Comparison of ENCODE assay signal across 17 mouse cellular contexts in the genomic region with DNA sequence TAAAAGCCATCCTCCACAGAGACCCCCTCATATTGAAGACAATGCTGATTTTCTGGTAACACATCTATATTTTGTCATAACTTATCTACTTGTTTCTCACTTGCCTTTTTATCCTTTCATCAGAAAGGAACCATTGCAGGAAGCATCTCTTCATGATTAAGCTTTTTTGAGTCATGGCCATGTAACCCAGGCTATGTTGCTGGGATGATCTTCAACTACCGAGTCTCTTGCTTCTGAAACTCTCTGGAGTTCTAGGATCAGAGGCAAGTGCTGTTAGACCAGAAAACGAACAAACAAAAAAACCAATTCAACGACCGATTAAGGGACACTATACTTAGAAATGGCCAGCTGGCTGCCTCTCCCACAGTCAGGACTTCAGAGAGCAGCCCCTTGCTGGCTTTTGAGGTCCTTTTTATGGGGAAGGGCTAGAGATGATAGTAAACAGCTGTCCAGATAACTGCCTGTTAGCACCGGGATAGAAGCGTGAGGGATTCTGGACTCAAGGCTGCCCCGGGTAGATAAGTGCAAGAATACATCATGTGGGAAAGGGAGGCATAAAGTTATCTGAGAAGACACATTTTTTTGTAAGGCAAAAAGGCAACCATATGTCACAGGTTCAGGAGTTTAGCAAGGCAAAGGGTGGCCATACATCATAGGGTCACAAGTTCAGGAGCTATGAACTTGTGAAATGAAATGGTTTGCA. TPM values are rescaled to one million over a fixed set of nuclear protein-coding genes. Genes with fewer than 3 reads are reported as not detected.
DNase-seq lines count a peak whose midpoint lies in the region; ATAC-seq and TF ChIP-seq lines count a peak whose summit lies in the region.
"Had no signal": no experiment of that assay in that cellular context is flagged by ENCODE, and none has a peak within 500 bp of the region (broad histone marks: within the 10 kb centered on the region; RNA-seq: fewer than 3 reads in every experiment).

No protein-coding gene starts in this region.

- H3K9ac ChIP-seq in liver, embryonic 11.5 days (ENCODE audit: low read depth, low read length) = peak overlapping the region; percentile 49
- H3K9ac ChIP-seq: forebrain, embryonic 13.5 days; hindbrain, embryonic 15.5 days; limb, embryonic 12.5 days had no signal

- no peak for TF ChIP-seq CTCF in left cerebral cortex, adult 2 months (IDR thresholded peaks at IDR 0.05)

- no peaks in the 10 kb centered on the region for H3K36me3 ChIP-seq in liver, embryonic 11.5 days (ENCODE audit: control insufficient read depth, insufficient read depth, low read length)
- H3K36me3 ChIP-seq: hindbrain, embryonic 15.5 days; limb, embryonic 12.5 days had no signal

- H3K9me3 ChIP-seq in liver, embryonic 11.5 days (ENCODE audit: control insufficient read depth, low read length) = peaks cover 6% of the 10 kb centered on the region; the same call in 1 of the 2 replicates
- H3K9me3 ChIP-seq: hindbrain, embryonic 15.5 days had no signal

- intact Hi-C loops in left cerebral cortex, adult 2 months (cut with DNase I) = no loop called here

- ATAC-seq in liver, embryonic 11.5 days (replicated peaks; ENCODE audit: low FRiP score) = peak; percentile 96
- ATAC-seq: activated CD4-positive, CD25-positive, alpha-beta regulatory T cell, adult 4 months; forebrain, embryonic 13.5 days had no signal

- H3K4me3 ChIP-seq in liver, embryonic 11.5 days (ENCODE audit: low read depth, low read length) = peak overlapping the region; percentile 8; the same call in 1 of the 2 replicates
- no peak overlapping the region for H3K4me3 ChIP-seq in left cerebral cortex, adult 2 months
- H3K4me3 ChIP-seq: forebrain, embryonic 13.5 days; hindbrain, embryonic 15.5 days; limb, embryonic 12.5 days; myocyte had no signal

- H3K4me1 ChIP-seq in liver, embryonic 11.5 days (replicated peaks; ENCODE audit: control insufficient read depth, insufficient read depth, low read length) = peaks cover 6% of the 10 kb centered on the region
- H3K4me1 ChIP-seq: forebrain, embryonic 13.5 days; hindbrain, embryonic 15.5 days; limb, embryonic 12.5 days had no signal

- no peaks in the 10 kb centered on the region for H3K27me3 ChIP-seq in liver, embryonic 11.5 days (replicated peaks; ENCODE audit: control insufficient read depth, insufficient read depth, low read length)
- H3K27me3 ChIP-seq: forebrain, embryonic 13.5 days; hindbrain, embryonic 15.5 days; limb, embryonic 12.5 days had no signal

- 33% methylated on average over 7 of the region's 7 CpGs for WGBS in liver, embryonic 11.5 days

- DNase-seq in embryo, embryonic 11 days = peak; percentile 11
- no peak for DNase-seq in embryo, embryonic 10.5 days (ENCODE audit: low spot score)
- peak; percentile 16 for DNase-seq in kidney, postnatal 10 days
- no peak for DNase-seq in kidney, adult 8-10 months
- DNase-seq in liver, embryonic 11.5 days (ENCODE audit: low spot score) = no peak
- DNase-seq in spleen, postnatal 4 days (ENCODE audit: low spot score in 2 of 2) = peak; percentile 71 to 72
- DNase-seq in adrenal gland, adult (ENCODE audit: inconsistent age in 2 of 2, low spot score in 1 of 2) = no peak
- DNase-seq in left cerebral cortex, adult 2 months (ENCODE audit: extremely low spot score in 1 of 2, low spot score in 2 of 2) = no peak
- DNase-seq: gastrocnemius, postnatal 10 days; thymus, postnatal 25 days had no signal

- H3K4me2 ChIP-seq in liver, embryonic 11.5 days = peak overlapping the region; percentile 60
- H3K4me2 ChIP-seq: forebrain, embryonic 13.5 days; hindbrain, embryonic 15.5 days; limb, embryonic 12.5 days had no signal

- peak overlapping the region; percentile 80 for H3K27ac ChIP-seq in liver, embryonic 11.5 days (ENCODE audit: low read depth, low read length)
- no peak overlapping the region for H3K27ac ChIP-seq in left cerebral cortex, adult 2 months
- H3K27ac ChIP-seq: forebrain, embryonic 13.5 days; hindbrain, embryonic 15.5 days; limb, embryonic 12.5 days had no signal

RNA-seq across cellular contexts. Expression of gene Msmb, which starts 4.1 kb away (rescaled TPM):
- 0.38 TPM in 1 of 2 replicates, not detected in the other for polyA plus RNA-seq in liver, embryonic 11.5 days (2014; fragmentation: Nextera tagmentation; extraction: Ambion mirVana)
- total RNA-seq in left cerebral cortex, adult 2 months (2021) = not detected
- total RNA-seq: gastrocnemius, postnatal 10 days; layer of hippocampus, adult 18-20 months had no signal
- polyA plus RNA-seq: forebrain, embryonic 13.5 days; hindbrain, embryonic 15.5 days; limb, embryonic 12.5 days; myocyte; spleen, adult 2 months had no signal

RNA-seq across cellular contexts. Expression of gene Ncoa4, which starts 13.7 kb away (rescaled TPM):
- 172 and 197 TPM in 2 replicates for polyA plus RNA-seq in liver, embryonic 11.5 days (2014; fragmentation: Nextera tagmentation; extraction: Ambion mirVana)
- 10 to 100 TPM; 83.6 to 98.8 TPM for total RNA-seq in left cerebral cortex, adult 2 months (2021)

RNA-seq across cellular contexts. Expression of gene Timm23, which starts 55.7 kb away (rescaled TPM):
- 425 and 431 TPM in 2 replicates for polyA plus RNA-seq in liver, embryonic 11.5 days (2014; fragmentation: Nextera tagmentation; extraction: Ambion mirVana)
- total RNA-seq in left cerebral cortex, adult 2 months (2021) = 10 to 100 TPM; 56.1 to 75.8 TPM

RNA-seq across cellular contexts. Expression of gene Parg, which starts 55.8 kb away (rescaled TPM):
- 37.2 and 41.3 TPM in 2 replicates for polyA plus RNA-seq in liver, embryonic 11.5 days (2014; fragmentation: Nextera tagmentation; extraction: Ambion mirVana)
- total RNA-seq in left cerebral cortex, adult 2 months (2021) = 10 to 100 TPM; 42.5 to 42.8 TPM

Comparison
In these comparisons a context has a peak if more than half of its experiments do, and no peak if none do; other contexts are left out.
1. DNase-seq: peak in embryo, embryonic 11 days (single experiment), kidney, postnatal 10 days (single experiment) and spleen, postnatal 4 days (2 of 2); none in embryo, embryonic 10.5 days (single experiment), kidney, adult 8-10 months (0 of 2), liver, embryonic 11.5 days (single experiment), adrenal gland, adult (0 of 2) and left cerebral cortex, adult 2 months (0 of 2).